Mouse (Mus musculus): ENCODE data around the gene Smg9. TPM values are rescaled to one million over a fixed set of nuclear protein-coding genes. Genes with fewer than 3 reads are reported as not detected.

Gene Smg9
- 16.0 and 19.1 TPM in 2 replicates for polyA plus RNA-seq (2015; fragmentation: Nextera tagmentation; extraction: Ambion mirVana)

GRCm38 (mm10) chr7:24399256-24400081 lies at the start of gene Smg9:
TSS of gene Smg9 (plus strand) at chr7:24399619.

GRCm38 (mm10) chr7:24369731-24370541 lies 29.5 kb upstream of the Smg9 start, which contains the start of gene Kcnn4:
TSS of gene Kcnn4 (plus strand) at chr7:24370263.

GRCm38 (mm10) chr7:24451855-24452311 lies 52.5 kb downstream of the Smg9 start, which contains the start of gene Irgc1:
TSS of gene Irgc1 (minus strand) at chr7:24452297.

GRCm38 (mm10) chr7:24462388-24463319 lies 63.2 kb downstream of the Smg9 start, which contains the start of gene Plaur:
TSS of gene Plaur (plus strand) at chr7:24462484.

Other genes with a start within 250 kb of the Smg9 start
- 1.3 TPM in 2 replicates for gene Zfp114, start 224.6 kb upstream of the Smg9 start, polyA plus RNA-seq (2015; fragmentation: Nextera tagmentation; extraction: Ambion mirVana)
- 3.4 and 5.8 TPM in 2 replicates for gene Zfp111, start 188.2 kb upstream of the Smg9 start, polyA plus RNA-seq (2015; fragmentation: Nextera tagmentation; extraction: Ambion mirVana)
- gene Zfp109, start 162.1 kb upstream of the Smg9 start, polyA plus RNA-seq (2015; fragmentation: Nextera tagmentation; extraction: Ambion mirVana), result 1.4 and 1.6 TPM in 2 replicates
- 1.3 and 1.9 TPM in 2 replicates for gene Zfp108, start 144.8 kb upstream of the Smg9 start, polyA plus RNA-seq (2015; fragmentation: Nextera tagmentation; extraction: Ambion mirVana)
- 4.3 and 4.6 TPM in 2 replicates for gene Zfp93, start 129.2 kb upstream of the Smg9 start, polyA plus RNA-seq (2015; fragmentation: Nextera tagmentation; extraction: Ambion mirVana)
- 9.9 and 10.5 TPM in 2 replicates for gene Zfp61, start 98.4 kb upstream of the Smg9 start, polyA plus RNA-seq (2015; fragmentation: Nextera tagmentation; extraction: Ambion mirVana)
- 4.0 and 4.7 TPM in 2 replicates for gene Zfp94, start 83.0 kb upstream of the Smg9 start, polyA plus RNA-seq (2015; fragmentation: Nextera tagmentation; extraction: Ambion mirVana)
- 0.31 TPM in 1 of 2 replicates, not detected in the other for gene Tescl, start 65.7 kb upstream of the Smg9 start, polyA plus RNA-seq (2015; fragmentation: Nextera tagmentation; extraction: Ambion mirVana)
- gene Lypd5, start 50.4 kb upstream of the Smg9 start, polyA plus RNA-seq (2015; fragmentation: Nextera tagmentation; extraction: Ambion mirVana), result 0.54 and 0.85 TPM in 2 replicates
- 6.5 and 10.8 TPM in 2 replicates for gene Kcnn4, start 29.4 kb upstream of the Smg9 start, polyA plus RNA-seq (2015; fragmentation: Nextera tagmentation; extraction: Ambion mirVana)
- gene Irgc1, start 52.7 kb downstream of the Smg9 start, polyA plus RNA-seq (2015; fragmentation: Nextera tagmentation; extraction: Ambion mirVana), result 0.08 TPM in 1 of 2 replicates, not detected in the other
- gene Plaur, start 62.9 kb downstream of the Smg9 start, polyA plus RNA-seq (2015; fragmentation: Nextera tagmentation; extraction: Ambion mirVana), result 34.6 and 58.9 TPM in 2 replicates
- 1.9 and 2.9 TPM in 2 replicates for gene Cadm4, start 82.4 kb downstream of the Smg9 start, polyA plus RNA-seq (2015; fragmentation: Nextera tagmentation; extraction: Ambion mirVana)
- 15.6 and 20.1 TPM in 2 replicates for gene Zfp428, start 107.4 kb downstream of the Smg9 start, polyA plus RNA-seq (2015; fragmentation: Nextera tagmentation; extraction: Ambion mirVana)
- gene AC161166.1, start 112.8 kb downstream of the Smg9 start, polyA plus RNA-seq (2015; fragmentation: Nextera tagmentation; extraction: Ambion mirVana), result 0.11 TPM in 1 of 2 replicates, not detected in the other
- 3.1 and 3.2 TPM in 2 replicates for gene Irgq, start 131.1 kb downstream of the Smg9 start, polyA plus RNA-seq (2015; fragmentation: Nextera tagmentation; extraction: Ambion mirVana)
- 0.19 TPM in 1 of 2 replicates, not detected in the other for gene Pinlyp, start 146.5 kb downstream of the Smg9 start, polyA plus RNA-seq (2015; fragmentation: Nextera tagmentation; extraction: Ambion mirVana)
- 33.5 and 36.6 TPM in 2 replicates for gene Xrcc1, start 146.7 kb downstream of the Smg9 start, polyA plus RNA-seq (2015; fragmentation: Nextera tagmentation; extraction: Ambion mirVana)
- 82.4 and 97.2 TPM in 2 replicates for gene Ethe1, start 187.9 kb downstream of the Smg9 start, polyA plus RNA-seq (2015; fragmentation: Nextera tagmentation; extraction: Ambion mirVana)
- gene Zfp575, start 188.0 kb downstream of the Smg9 start, polyA plus RNA-seq (2015; fragmentation: Nextera tagmentation; extraction: Ambion mirVana), result 3.2 and 3.6 TPM in 2 replicates
- gene Phldb3, start 211.1 kb downstream of the Smg9 start, polyA plus RNA-seq (2015; fragmentation: Nextera tagmentation; extraction: Ambion mirVana), result 0.47 and 0.49 TPM in 2 replicates
- 8.4 and 12.9 TPM in 2 replicates for gene Lypd3, start 236.9 kb downstream of the Smg9 start, polyA plus RNA-seq (2015; fragmentation: Nextera tagmentation; extraction: Ambion mirVana)